Mouse (Mus musculus) heart, postnatal 0 days (tissue): Measurements from ENCODE around the gene Hist1h4i. TPM values are rescaled to one million over a fixed set of nuclear protein-coding genes. Genes with fewer than 3 reads are reported as not detected.

Experiments used
- ATAC-seq: fragments of 200-750 bp; cut with Nextera tagmentation; 2 replicates; pipeline ENCODE4 v1.8.0; 2017; ENCODE audit warnings: low read depth, moderate number of reproducible peaks, moderate library complexity; ENCODE audit not compliant: insufficient read depth
- DNase-seq: peaks from one replicate; pipeline ENCODE4 v3.0.0-alpha.2; 2016; ENCODE audit warnings: low spot score
- H3K27ac ChIP-seq: fragments of 300-500 bp; sonication (generic); 2 replicates; pipeline ENCODE4 v1.5.1; 2014; ENCODE audit warnings: low read depth, mild to moderate bottlenecking
- H3K27me3 ChIP-seq: fragments of 300-500 bp; sonication (generic); 2 replicates; pipeline ENCODE4 v1.6.1; 2014; ENCODE audit warnings: low read length, mixed read lengths; ENCODE audit not compliant: control insufficient read depth, insufficient read depth
- H3K36me3 ChIP-seq: fragments of 300-500 bp; sonication (generic); replicated peaks from 2 replicates; pipeline ENCODE4 v1.6.1; 2014; ENCODE audit warnings: low read length, mixed read lengths; ENCODE audit not compliant: control insufficient read depth, insufficient read depth
- H3K4me1 ChIP-seq: fragments of 300-500 bp; sonication (generic); 2 replicates; pipeline ENCODE4 v1.6.1; 2014; ENCODE audit warnings: antibody characterized with exemption; ENCODE audit not compliant: control insufficient read depth, insufficient read depth
- H3K4me2 ChIP-seq: fragments of 300-500 bp; sonication (generic); 2 replicates; pipeline ENCODE4 v1.6.1; 2014; ENCODE audit warnings: low read depth, mild to moderate bottlenecking, low read length, moderate library complexity
- H3K4me3 ChIP-seq: fragments of 300-500 bp; sonication (generic); 2 replicates; pipeline ENCODE4 v1.5.1; 2014; ENCODE audit warnings: low read depth, low read length
- H3K9ac ChIP-seq: fragments of 300-500 bp; sonication (generic); replicated peaks from 2 replicates; pipeline ENCODE4 v1.6.1; 2014; ENCODE audit warnings: low read depth, low read length, mixed read lengths
- H3K9me3 ChIP-seq: fragments of 300-500 bp; sonication (generic); replicated peaks from 2 replicates; pipeline ENCODE4 v1.6.1; 2016; ENCODE audit warnings: low read length; ENCODE audit not compliant: control insufficient read depth
- CTCF ChIP-seq: IDR thresholded peaks from 2 replicates; pipeline ENCODE4 v1.5.1; 2016; ENCODE audit warnings: antibody characterized with exemption, control low read depth, low read depth
- EP300 ChIP-seq: IDR thresholded peaks from 2 replicates; pipeline ENCODE4 v1.6.1; 2016; ENCODE audit warnings: antibody characterized with exemption, low read depth
- WGBS: fragments of 180-500 bp; shearing (Covaris S2); extraction: QIAGEN DNeasy Blood & Tissue Kit; methylation state at CpG from one replicate; pipeline ENCODE4 v1.1.7; 2014; 5-methylcytosine and 5-hydroxymethylcytosine counted together
- polyA plus RNA-seq: library from polyadenylated mRNA; unstranded; fragments of >200 nt; fragmentation: Nextera tagmentation; extraction: Ambion mirVana; gene quantifications from 2 replicates; pipeline ENCODE4 v1.2.1, GENCODE M21; 2015
- total RNA-seq: library from RNA; depleted of rRNA; stranded (reverse); fragments of >200 nt; gene quantifications from 2 replicates; pipeline ENCODE4 v1.2.3, GENCODE M21; 2014; ENCODE audit warnings: low replicate concordance

The Hist1h4i gene
- total and polyA plus RNA-seq, 2 experiments from 2014 or later: 4.0 to 29.3 TPM

- H3K9me3 ChIP-seq: no peaks in the 10 kb centered on the region
- peak overlapping the region; percentile 55 for H3K4me3 ChIP-seq
- DNase-seq (peak; percentile 88), ATAC-seq (peak; percentile 95)
- peak overlapping the region; percentile 62 for H3K27ac ChIP-seq
- 0 out of 2 replicates have a peak, but pooled peaks have one; percentile 74 for TF ChIP-seq EP300
- peak; percentile 75 for TF ChIP-seq CTCF
- no peaks in the 10 kb centered on the region; the same call in 1 of the 2 replicates for H3K4me1 ChIP-seq
- WGBS: under 1% methylated on average over 52 of the region's 52 CpGs
- peak overlapping the region; percentile 76 for H3K4me2 ChIP-seq
- no peaks in the 10 kb centered on the region for H3K27me3 ChIP-seq
- peak overlapping the region; percentile 40 for H3K9ac ChIP-seq
- H3K36me3 ChIP-seq: no peaks in the 10 kb centered on the region
These were observed 9.7 kb upstream of the Hist1h4i start for GRCm38 (mm10) chr13:22050591-22051522.

- Histone ChIP-seq H3K4me3 (peak overlapping the region; percentile 55), H3K9ac (no peak overlapping the region; the same call in 1 of the 2 replicates), H3K27me3 (no peaks in the 10 kb centered on the region), H3K27ac (peak overlapping the region; percentile 62), H3K4me2 (peak overlapping the region; percentile 76), H3K36me3 (no peaks in the 10 kb centered on the region), H3K9me3 (no peaks in the 10 kb centered on the region), H3K4me1 (no peaks in the 10 kb centered on the region; the same call in 1 of the 2 replicates)
- no peak for DNase-seq
- no peak for ATAC-seq
- no peak for TF ChIP-seq CTCF
- no peak for TF ChIP-seq EP300
- 2% methylated on average over 14 of the region's 14 CpGs for WGBS
These were observed 8.7 kb upstream of the Hist1h4i start for GRCm38 (mm10) chr13:22049737-22050440.

GRCm38 (mm10) chr13:22049041-22049440 is 7.9 kb upstream of the Hist1h4i start:
- WGBS: 84% methylated on average over 2 of the region's 2 CpGs
- no peaks in the 10 kb centered on the region for H3K9me3 ChIP-seq

GRCm38 (mm10) chr13:22045311-22045710 is 4.1 kb upstream of the Hist1h4i start:
- no peaks in the 10 kb centered on the region for H3K36me3 ChIP-seq
- H3K4me2 ChIP-seq: no peak overlapping the region
- H3K4me3 ChIP-seq: no peak overlapping the region
- no peaks in the 10 kb centered on the region for H3K9me3 ChIP-seq
- peaks cover 16% of the 10 kb centered on the region for H3K4me1 ChIP-seq
- H3K27me3 ChIP-seq: no peaks in the 10 kb centered on the region
- no peak for TF ChIP-seq CTCF
- no peak for TF ChIP-seq EP300
- H3K27ac ChIP-seq: no peak overlapping the region
- ATAC-seq (no peak), DNase-seq (no peak)
- H3K9ac ChIP-seq: no peak overlapping the region
- WGBS: 46% methylated on average over 2 of the region's 2 CpGs

More at GRCm38 (mm10) chr13:22049041-22049440, 7.9 kb upstream of the Hist1h4i start:
- no peaks in the 10 kb centered on the region for H3K27me3 ChIP-seq
- H3K4me2 ChIP-seq: no peak overlapping the region
- H3K27ac ChIP-seq: no peak overlapping the region
- H3K4me1 ChIP-seq: no peaks in the 10 kb centered on the region; the same call in 1 of the 2 replicates
- no peaks in the 10 kb centered on the region for H3K36me3 ChIP-seq
- H3K9ac ChIP-seq: no peak overlapping the region
- TF ChIP-seq CTCF (no peak), EP300 (no peak)
- DNase-seq (no peak), ATAC-seq (no peak)
- H3K4me3 ChIP-seq: no peak overlapping the region

GRCm38 (mm10) chr13:22044432-22045155 is 3.4 kb upstream of the Hist1h4i start:
- 87% methylated on average over 6 of the region's 6 CpGs for WGBS

More at GRCm38 (mm10) chr13:22044432-22045155, 3.4 kb upstream of the Hist1h4i start:
- no peaks in the 10 kb centered on the region for H3K9me3 ChIP-seq
- ATAC-seq (no peak), DNase-seq (no peak)
- H3K27me3 ChIP-seq: no peaks in the 10 kb centered on the region
- H3K4me3 ChIP-seq: no peak overlapping the region
- no peak overlapping the region for H3K27ac ChIP-seq
- no peak overlapping the region for H3K4me2 ChIP-seq
- no peak overlapping the region for H3K9ac ChIP-seq
- H3K36me3 ChIP-seq: no peaks in the 10 kb centered on the region
- peaks cover 21% of the 10 kb centered on the region for H3K4me1 ChIP-seq
- no peak for TF ChIP-seq EP300
- no peak for TF ChIP-seq CTCF
